Mouse (Mus musculus) liver, postnatal 0 days (tissue): Measurements from ENCODE around the gene Sorl1.

Experiments used
- CTCF ChIP-seq: sonication (generic); IDR thresholded peaks from 2 replicates; pipeline ENCODE4 v1.5.1; 2016; ENCODE audit warnings: antibody characterized with exemption, low read depth
- EP300 ChIP-seq: IDR thresholded peaks from 2 replicates; pipeline ENCODE4 v1.6.1; 2016; ENCODE audit warnings: antibody characterized with exemption, low read depth, mild to moderate bottlenecking

- TF ChIP-seq CTCF (no peak), EP300 (no peak)
Measured at GRCm38 (mm10) chr9:41925721-41926120, 198.4 kb downstream of the Sorl1 start.
